Mouse (Mus musculus) hindbrain, embryonic 10.5 days (tissue): ENCODE results near the gene Gpr142. TPM values are rescaled to one million over a fixed set of nuclear protein-coding genes. Genes with fewer than 3 reads are reported as not detected.

Experiments used
- DNase-seq: peaks from one replicate; pipeline ENCODE4 v3.0.0-alpha.2; 2017; ENCODE audit warnings: low spot score
- H3K27ac ChIP-seq: fragments of 300-500 bp; sonication (generic); 2 replicates; pipeline ENCODE4 v1.5.1; 2016; ENCODE audit warnings: mild to moderate bottlenecking, moderate library complexity
- H3K27me3 ChIP-seq: fragments of 300-500 bp; sonication (generic); 2 replicates; pipeline ENCODE4 v1.6.1; 2016; ENCODE audit warnings: mild to moderate bottlenecking; ENCODE audit not compliant: poor library complexity, insufficient read depth, severe bottlenecking
- H3K36me3 ChIP-seq: fragments of 300-500 bp; sonication (generic); 2 replicates; pipeline ENCODE4 v1.6.1; 2016; ENCODE audit warnings: mild to moderate bottlenecking, moderate library complexity
- H3K4me1 ChIP-seq: fragments of 300-500 bp; sonication (generic); replicated peaks from 2 replicates; pipeline ENCODE4 v1.6.1; 2016; ENCODE audit warnings: mild to moderate bottlenecking
- H3K4me3 ChIP-seq: fragments of 300-500 bp; sonication (generic); 2 replicates; pipeline ENCODE4 v1.5.1; 2016; ENCODE audit warnings: mild to moderate bottlenecking, moderate library complexity
- H3K9me3 ChIP-seq: fragments of 300-500 bp; sonication (generic); 2 replicates; pipeline ENCODE4 v1.6.1; 2016; ENCODE audit warnings: mild to moderate bottlenecking, moderate library complexity
- WGBS: fragments of 180-500 bp; shearing (Covaris S2); methylation state at CpG from one replicate; pipeline ENCODE4 v1.1.7; 2016; 5-methylcytosine and 5-hydroxymethylcytosine counted together
- polyA plus RNA-seq: library from polyadenylated mRNA; unstranded; fragments of >200 nt; fragmentation: Nextera tagmentation; extraction: Ambion mirVana; gene quantifications from 2 replicates; pipeline ENCODE4 v1.2.1, GENCODE M21; 2016

Gene Gpr142
- polyA plus RNA-seq: 0.37 and 0.77 TPM in 2 replicates

- Histone ChIP-seq H3K27me3 (peaks cover 10% of the 10 kb centered on the region), H3K27ac (peak within 1 kb of the TSS; percentile 46), H3K36me3 (no peaks in the 10 kb centered on the region), H3K9me3 (no peaks in the 10 kb centered on the region), H3K4me1 (peaks cover 57% of the 10 kb centered on the region), H3K4me3 (no peak within 1 kb of the TSS)
- no peak for DNase-seq
- WGBS: 94% methylated on average over 3 of the region's 3 CpGs
Observed at GRCm38 (mm10) chr11:114798624-114799023, at the start of gene Gpr142. Gene Gpr142 (plus strand): TSS chr11:114798924.

- peak within 1 kb of the TSS; percentile 75 for H3K27ac ChIP-seq
- H3K4me3 ChIP-seq: peak within 1 kb of the TSS; percentile 62
- peak; percentile 76 for DNase-seq
- H3K36me3 ChIP-seq: no peaks in the 10 kb centered on the region
- H3K27me3 ChIP-seq: peaks cover 53% of the 10 kb centered on the region
- peaks cover 35% of the 10 kb centered on the region for H3K4me1 ChIP-seq
- H3K9me3 ChIP-seq: no peaks in the 10 kb centered on the region
- WGBS: 3% methylated on average over 51 of the region's 51 CpGs
Observed at GRCm38 (mm10) chr11:114764820-114765818, 33.6 kb upstream of the Gpr142 start, which contains the start of gene Kif19a. Gene Kif19a (plus strand): TSS chr11:114765388.

GRCm38 (mm10) chr11:114769911-114770310 lies 28.8 kb upstream of the Gpr142 start:
- H3K4me3 ChIP-seq: no peak overlapping the region
- peaks cover 38% of the 10 kb centered on the region for H3K27me3 ChIP-seq
- 38% methylated on average over 6 of the region's 6 CpGs for WGBS
- DNase-seq: no peak
- peaks cover 65% of the 10 kb centered on the region for H3K4me1 ChIP-seq
- no peaks in the 10 kb centered on the region for H3K36me3 ChIP-seq
- H3K9me3 ChIP-seq: no peaks in the 10 kb centered on the region
- H3K27ac ChIP-seq: peak overlapping the region; percentile 73

- Histone ChIP-seq H3K27me3 (peaks cover 18% of the 10 kb centered on the region), H3K36me3 (no peaks in the 10 kb centered on the region), H3K4me1 (peaks cover 65% of the 10 kb centered on the region), H3K4me3 (no peak overlapping the region), H3K9me3 (no peaks in the 10 kb centered on the region), H3K27ac (no peak overlapping the region; the same call in 1 of the 2 replicates)
- 83% methylated on average over 2 of the region's 2 CpGs for WGBS
- DNase-seq: no peak
Observed at GRCm38 (mm10) chr11:114771896-114772295, 26.8 kb upstream of the Gpr142 start.

GRCm38 (mm10) chr11:114780076-114780475 lies 18.6 kb upstream of the Gpr142 start:
- DNase-seq: peak; percentile 56
- no peaks in the 10 kb centered on the region for H3K9me3 ChIP-seq
- H3K4me1 ChIP-seq: peaks cover 65% of the 10 kb centered on the region
- no peak overlapping the region for H3K4me3 ChIP-seq
- no peaks in the 10 kb centered on the region for H3K36me3 ChIP-seq
- peaks cover 48% of the 10 kb centered on the region for H3K27me3 ChIP-seq
- peak overlapping the region; percentile 68 for H3K27ac ChIP-seq
- 37% methylated on average over 9 of the region's 9 CpGs for WGBS

GRCm38 (mm10) chr11:114785892-114786291 lies 12.8 kb upstream of the Gpr142 start:
- no peaks in the 10 kb centered on the region for H3K9me3 ChIP-seq
- H3K27ac ChIP-seq: peak overlapping the region; percentile 73
- peaks cover 92% of the 10 kb centered on the region for H3K27me3 ChIP-seq
- 50% methylated on average over 10 of the region's 10 CpGs for whole genome bisulfite sequencing
- H3K36me3 ChIP-seq: peaks cover 1% of the 10 kb centered on the region; the same call in 1 of the 2 replicates
- H3K4me1 ChIP-seq: peaks cover 54% of the 10 kb centered on the region
- H3K4me3 ChIP-seq: peak overlapping the region; percentile 46
- DNase-seq: no peak

- H3K9me3 ChIP-seq: no peaks in the 10 kb centered on the region
- peak; percentile 49 for DNase-seq
- peaks cover 92% of the 10 kb centered on the region for H3K27me3 ChIP-seq
- peak overlapping the region; percentile 46 for H3K4me3 ChIP-seq
- H3K36me3 ChIP-seq: peaks cover 6% of the 10 kb centered on the region
- H3K27ac ChIP-seq: peak overlapping the region; percentile 73
- H3K4me1 ChIP-seq: peaks cover 54% of the 10 kb centered on the region
- WGBS: 2% methylated on average over 43 of the region's 43 CpGs
Observed at GRCm38 (mm10) chr11:114786326-114786725, 12.4 kb upstream of the Gpr142 start.

- DNase-seq: no peak
- 84% methylated on average over 3 of the region's 3 CpGs for WGBS
- Histone ChIP-seq H3K27me3 (peaks cover 98% of the 10 kb centered on the region), H3K9me3 (no peaks in the 10 kb centered on the region), H3K4me1 (peaks cover 62% of the 10 kb centered on the region), H3K4me3 (no peak overlapping the region), H3K36me3 (peaks cover 12% of the 10 kb centered on the region), H3K27ac (no peak overlapping the region)
Observed at GRCm38 (mm10) chr11:114787611-114788010, 11.1 kb upstream of the Gpr142 start.

- H3K4me3 ChIP-seq: peak overlapping the region; percentile 33
- peaks cover 100% of the 10 kb centered on the region for H3K27me3 ChIP-seq
- peak overlapping the region; percentile 46; the same call in 1 of the 2 replicates for H3K27ac ChIP-seq
- peaks cover 73% of the 10 kb centered on the region for H3K4me1 ChIP-seq
- peak; percentile 90 for DNase-seq
- H3K9me3 ChIP-seq: no peaks in the 10 kb centered on the region
- WGBS: 11% methylated on average over 30 of the region's 30 CpGs
- peaks cover 12% of the 10 kb centered on the region for H3K36me3 ChIP-seq
Observed at GRCm38 (mm10) chr11:114789061-114789714, 9.5 kb upstream of the Gpr142 start.

GRCm38 (mm10) chr11:114789716-114790115 lies 9.0 kb upstream of the Gpr142 start:
- Histone ChIP-seq H3K9me3 (no peaks in the 10 kb centered on the region), H3K4me3 (peak overlapping the region; percentile 33; the same call in 1 of the 2 replicates), H3K36me3 (peaks cover 12% of the 10 kb centered on the region), H3K27ac (no peak overlapping the region), H3K4me1 (peaks cover 78% of the 10 kb centered on the region), H3K27me3 (peaks cover 99% of the 10 kb centered on the region)
- DNase-seq: no peak
- WGBS: 52% methylated on average over 9 of the region's 9 CpGs

GRCm38 (mm10) chr11:114790171-114790570 lies 8.6 kb upstream of the Gpr142 start:
- H3K4me1 ChIP-seq: peaks cover 83% of the 10 kb centered on the region
- H3K9me3 ChIP-seq: no peaks in the 10 kb centered on the region
- peaks cover 94% of the 10 kb centered on the region for H3K27me3 ChIP-seq
- no peak for DNase-seq
- no peak overlapping the region for H3K4me3 ChIP-seq
- H3K27ac ChIP-seq: no peak overlapping the region
- 64% methylated on average over 12 of the region's 12 CpGs for WGBS
- peaks cover 12% of the 10 kb centered on the region for H3K36me3 ChIP-seq

GRCm38 (mm10) chr11:114790841-114791240 lies 7.9 kb upstream of the Gpr142 start:
- Histone ChIP-seq H3K27ac (no peak overlapping the region; the same call in 1 of the 2 replicates), H3K27me3 (peaks cover 88% of the 10 kb centered on the region), H3K4me1 (peaks cover 87% of the 10 kb centered on the region), H3K36me3 (peaks cover 12% of the 10 kb centered on the region), H3K4me3 (peak overlapping the region; percentile 61), H3K9me3 (no peaks in the 10 kb centered on the region)
- DNase-seq: no peak
- 22% methylated on average over 4 of the region's 4 CpGs for WGBS
